18 mouse cellular contexts compared by ENCODE assay signal in genomic region chr6:83361523-83362248, GRCm38 (mm10). TPM values are rescaled to one million over a fixed set of nuclear protein-coding genes. Genes with fewer than 3 reads are reported as not detected.
DNase-seq lines count a peak whose midpoint lies in the region; ATAC-seq and TF ChIP-seq lines count a peak whose summit lies in the region.
"Had no signal": no experiment of that assay in that cellular context is flagged by ENCODE, and none has a peak within 500 bp of the region (broad histone marks: within the 10 kb centered on the region; RNA-seq: fewer than 3 reads in every experiment).

No protein-coding gene starts in this region.

- H3K27ac ChIP-seq in limb, embryonic 12.5 days: 0 out of 2 replicates have a peak overlapping the region, but pooled peaks have one; percentile 12
- H3K27ac ChIP-seq in limb, embryonic 10.5 days: no peak overlapping the region
- H3K27ac ChIP-seq in MEL (ENCODE audit: control insufficient read depth, low read depth, low read length): no peak overlapping the region
- no peak overlapping the region for H3K27ac ChIP-seq in liver, embryonic 14.5 days
- H3K27ac ChIP-seq: gastrocnemius, adult 2 months; heart, embryonic 13.5 days; hindbrain, embryonic 15.5 days had no signal

- H3K9me3 ChIP-seq in limb, embryonic 12.5 days: no peaks in the 10 kb centered on the region
- no peaks in the 10 kb centered on the region for H3K9me3 ChIP-seq in limb, embryonic 10.5 days (replicated peaks)
- H3K9me3 ChIP-seq in MEL (replicated peaks; ENCODE audit: insufficient read depth, low read length): no peaks in the 10 kb centered on the region
- H3K9me3 ChIP-seq in liver, embryonic 14.5 days (ENCODE audit: control insufficient read depth, low read length): no peaks in the 10 kb centered on the region
- H3K9me3 ChIP-seq: heart, embryonic 13.5 days; hindbrain, embryonic 15.5 days had no signal

- no peak overlapping the region for H3K9ac ChIP-seq in limb, embryonic 12.5 days (replicated peaks)
- no peak overlapping the region for H3K9ac ChIP-seq in MEL (ENCODE audit: control insufficient read depth, low read depth, low read length, poor library complexity, severe bottlenecking)
- no peak overlapping the region for H3K9ac ChIP-seq in liver, embryonic 14.5 days (replicated peaks)
- H3K9ac ChIP-seq: heart, embryonic 13.5 days; hindbrain, embryonic 15.5 days had no signal

- TF ChIP-seq EP300 in MEL (IDR thresholded peaks at IDR 0.05; ENCODE audit: low read depth in 1 of 2, low read length in 2 of 2): peak in 1 of 2 experiments; percentile 32; a peak in 1 of 4 replicates
- TF ChIP-seq EP300 in liver, embryonic 14.5 days (IDR thresholded peaks at IDR 0.05; ENCODE audit: low read depth): peak; percentile 58

- TF ChIP-seq POLR2A in MEL (IDR thresholded peaks at IDR 0.05; ENCODE audit: control insufficient read depth in 1 of 2, insufficient read depth in 1 of 2, low read depth in 1 of 2, low read length in 2 of 2, poor library complexity in 1 of 2): no peak

- ATAC-seq in limb, embryonic 12.5 days (ENCODE audit: insufficient number of reproducible peaks, insufficient read depth, low FRiP score, low TSS enrichment, low read depth): no peak
- peak; percentile 40; the same call in 1 of the 2 replicates for ATAC-seq in liver, embryonic 14.5 days (ENCODE audit: insufficient read depth)
- peak; percentile 51 for ATAC-seq in megakaryocyte progenitor cell, adult 5-6 weeks (replicated peaks; ENCODE audit: poor library complexity)
- ATAC-seq in granulocyte monocyte progenitor cell, adult 5-6 weeks (replicated peaks; ENCODE audit: poor library complexity, severe bottlenecking): no peak
- ATAC-seq: forebrain, embryonic 14.5 days had no signal

- no peaks in the 10 kb centered on the region for H3K4me1 ChIP-seq in limb, embryonic 12.5 days (replicated peaks)
- no peaks in the 10 kb centered on the region for H3K4me1 ChIP-seq in limb, embryonic 10.5 days
- H3K4me1 ChIP-seq in MEL (ENCODE audit: control insufficient read depth in 1 of 2, insufficient read depth in 2 of 2, low read length in 2 of 2): peaks cover 0 to 17% of the 10 kb centered on the region in 2 experiments; a peak in 2 of 4 replicates
- H3K4me1 ChIP-seq in liver, embryonic 14.5 days (replicated peaks; ENCODE audit: control insufficient read depth in 2 of 2, insufficient read depth in 2 of 2, low read length in 1 of 2): peaks cover 2 to 11% of the 10 kb centered on the region in 2 experiments

- no peaks in the 10 kb centered on the region for H3K79me2 ChIP-seq in MEL (ENCODE audit: control insufficient read depth, insufficient read depth, low read length, poor library complexity)

- no peaks in the 10 kb centered on the region for H3K27me3 ChIP-seq in limb, embryonic 12.5 days
- H3K27me3 ChIP-seq in limb, embryonic 10.5 days (ENCODE audit: low read depth, poor library complexity, severe bottlenecking): no peaks in the 10 kb centered on the region
- no peaks in the 10 kb centered on the region for H3K27me3 ChIP-seq in MEL (ENCODE audit: control insufficient read depth in 1 of 2, insufficient read depth in 2 of 2, low read length in 2 of 2)
- H3K27me3 ChIP-seq in liver, embryonic 14.5 days (ENCODE audit: control insufficient read depth, insufficient read depth, low read length): no peaks in the 10 kb centered on the region
- H3K27me3 ChIP-seq: heart, embryonic 13.5 days; hindbrain, embryonic 15.5 days had no signal

- H3K36me3 ChIP-seq in limb, embryonic 12.5 days: peaks cover 75% of the 10 kb centered on the region
- H3K36me3 ChIP-seq in limb, embryonic 10.5 days: peaks cover 86% of the 10 kb centered on the region
- H3K36me3 ChIP-seq in MEL (ENCODE audit: control insufficient read depth in 1 of 2, insufficient read depth in 2 of 2, low read length in 2 of 2): peaks cover 2 to 9% of the 10 kb centered on the region in 2 experiments; a peak in 3 of 4 replicates
- peaks cover 33% of the 10 kb centered on the region for H3K36me3 ChIP-seq in liver, embryonic 14.5 days (replicated peaks; ENCODE audit: control insufficient read depth, insufficient read depth, low read depth)

- H3K4me3 ChIP-seq in limb, embryonic 12.5 days (replicated peaks): no peak overlapping the region
- no peak overlapping the region for H3K4me3 ChIP-seq in limb, embryonic 10.5 days
- H3K4me3 ChIP-seq in MEL (ENCODE audit: control insufficient read depth in 1 of 2, insufficient read depth in 1 of 2, low read depth in 2 of 2, low read length in 2 of 2): no peak overlapping the region
- no peak overlapping the region for H3K4me3 ChIP-seq in liver, embryonic 14.5 days (ENCODE audit: insufficient read depth in 1 of 2, low read depth in 2 of 2, low read length in 2 of 2)
- H3K4me3 ChIP-seq: gastrocnemius, adult 2 months; heart, embryonic 13.5 days; hindbrain, embryonic 15.5 days had no signal

- no peak for DNase-seq in limb, embryonic 10.5 days (ENCODE audit: low spot score)
- peak; percentile 25 for DNase-seq in MEL (ENCODE audit: low read depth, low spot score)
- DNase-seq in liver, embryonic 14.5 days (ENCODE audit: low read depth in 3 of 3, low spot score in 3 of 3): no peak
- no peak for DNase-seq in natural killer cell, adult 2 months (ENCODE audit: low spot score in 2 of 2)
- DNase-seq in right cerebral cortex, adult 18-20 months: no peak
- DNase-seq: adrenal gland, adult 8-10 months; adrenal gland, postnatal 36 days; cerebellum, adult 2 months; gastrocnemius, adult 2 months; gastrocnemius, postnatal 25 days; heart, adult 11 months; heart, postnatal 36 days had no signal

- WGBS in limb, embryonic 12.5 days: 77% methylated on average over 11 of the region's 11 CpGs
- WGBS in limb, embryonic 10.5 days: 83% methylated on average over 11 of the region's 11 CpGs
- WGBS in liver, embryonic 14.5 days (ENCODE audit: insufficient replicate concordance): 36% methylated on average over 11 of the region's 11 CpGs

- no peak for TF ChIP-seq CTCF in MEL (IDR thresholded peaks at IDR 0.05 in 2 of 3, conservative IDR thresholded peaks at IDR 0.05 in 1 of 3; ENCODE audit: control insufficient read depth in 1 of 3, insufficient read depth in 1 of 3, low read depth in 2 of 3, low read length in 3 of 3, poor library complexity in 1 of 3, severe bottlenecking in 1 of 3)
- no peak for TF ChIP-seq CTCF in liver, embryonic 14.5 days (IDR thresholded peaks at IDR 0.05; ENCODE audit: low read depth)

- no peak for TF ChIP-seq RAD21 in MEL (IDR thresholded peaks at IDR 0.05; ENCODE audit: low read depth, low read length)

- H3K4me2 ChIP-seq in limb, embryonic 12.5 days: no peak overlapping the region
- H3K4me2 ChIP-seq in liver, embryonic 14.5 days (ENCODE audit: low read depth): no peak overlapping the region
- H3K4me2 ChIP-seq: heart, embryonic 13.5 days; hindbrain, embryonic 15.5 days had no signal

TF ChIP-seq in MEL, 35 proteins besides CTCF, POLR2A, EP300 and RAD21 (continues in another document):
- TF ChIP-seq SIN3A (IDR thresholded peaks at IDR 0.05; ENCODE audit: low read length) (0 out of 2 replicates have a peak, but pooled peaks have one; percentile 28), ZMIZ1 (IDR thresholded peaks at IDR 0.05; ENCODE audit: low read depth, low read length) (no peak), USF1 (IDR thresholded peaks at IDR 0.05; ENCODE audit: low read depth, low read length) (no peak), ETS1 (IDR thresholded peaks at IDR 0.05; ENCODE audit: low read depth, low read length) (0 out of 2 replicates have a peak, but pooled peaks have one; percentile 30)

RNA-seq across cellular contexts. Expression of gene Bola3, which starts 12.7 kb away (rescaled TPM):
- 140 TPM in 2 replicates for polyA plus RNA-seq in limb, embryonic 12.5 days (2016; fragmentation: Nextera tagmentation; extraction: Ambion mirVana)
- 162 and 171 TPM in 2 replicates for polyA plus RNA-seq in limb, embryonic 10.5 days (2016; fragmentation: Nextera tagmentation; extraction: Ambion mirVana)
- total RNA-seq in MEL (2012; rRNA removed): 48.3 and 55.2 TPM in 2 replicates
- 100 to 1,000 TPM in 1 of 2 experiments, not detected in 1; 211 TPM for polyA plus RNA-seq in MEL (2012; ENCODE audit: insufficient read depth in 1 of 2, insufficient read length in 2 of 2, low read depth in 1 of 2, low replicate concordance in 2 of 2, missing spikeins in 1 of 2)
- 28.8 and 92.1 TPM in 2 replicates for polyA plus RNA-seq in liver, embryonic 14.5 days (2012; rRNA removed)
- 342 and 357 TPM in 2 replicates for polyA plus RNA-seq in liver, embryonic 14.5 days (2014; fragmentation: Nextera tagmentation; extraction: Ambion mirVana)
- total RNA-seq in megakaryocyte progenitor cell, adult 5-6 weeks (2015): 81.1 and 95.2 TPM in 2 replicates
- 62.6 and 70.8 TPM in 2 replicates for total RNA-seq in megakaryocyte progenitor cell, adult 5-6 weeks (2017)
- 76.1 and 91.2 TPM in 2 replicates for total RNA-seq in granulocyte monocyte progenitor cell, adult 5-6 weeks (2014; fragmentation: Nextera tagmentation)
- 53.4 and 67.8 TPM in 2 replicates for total RNA-seq in granulocyte monocyte progenitor cell, adult 5-6 weeks (2017)

RNA-seq across cellular contexts. Expression of gene Mob1a, which starts 35.9 kb away (rescaled TPM):
- polyA plus RNA-seq in limb, embryonic 12.5 days (2016; fragmentation: Nextera tagmentation; extraction: Ambion mirVana): 65.4 and 68.7 TPM in 2 replicates
- 54.1 and 63.3 TPM in 2 replicates for polyA plus RNA-seq in limb, embryonic 10.5 days (2016; fragmentation: Nextera tagmentation; extraction: Ambion mirVana)
- total RNA-seq in MEL (2012; rRNA removed): 71.2 and 74.7 TPM in 2 replicates
- 100 to 1,000 TPM in 1 of 2 experiments, 10 to 100 TPM in 1; 57.0 to 120 TPM for polyA plus RNA-seq in MEL (2012; ENCODE audit: insufficient read depth in 1 of 2, insufficient read length in 2 of 2, low read depth in 1 of 2, low replicate concordance in 2 of 2, missing spikeins in 1 of 2)
- 19.0 and 25.2 TPM in 2 replicates for polyA plus RNA-seq in liver, embryonic 14.5 days (2012; rRNA removed)
- 39.4 and 43.3 TPM in 2 replicates for polyA plus RNA-seq in liver, embryonic 14.5 days (2014; fragmentation: Nextera tagmentation; extraction: Ambion mirVana)
- 83.8 and 90.1 TPM in 2 replicates for total RNA-seq in megakaryocyte progenitor cell, adult 5-6 weeks (2015)
- 129 and 133 TPM in 2 replicates for total RNA-seq in megakaryocyte progenitor cell, adult 5-6 weeks (2017)
- total RNA-seq in granulocyte monocyte progenitor cell, adult 5-6 weeks (2014; fragmentation: Nextera tagmentation): 75.2 and 76.6 TPM in 2 replicates
- total RNA-seq in granulocyte monocyte progenitor cell, adult 5-6 weeks (2017): 134 and 144 TPM in 2 replicates

RNA-seq across cellular contexts. Expression of gene Mthfd2, which starts 36.0 kb away (rescaled TPM):
- 43.2 and 47.1 TPM in 2 replicates for polyA plus RNA-seq in limb, embryonic 12.5 days (2016; fragmentation: Nextera tagmentation; extraction: Ambion mirVana)
- polyA plus RNA-seq in limb, embryonic 10.5 days (2016; fragmentation: Nextera tagmentation; extraction: Ambion mirVana): 64.9 and 94.0 TPM in 2 replicates
- 80.5 and 155 TPM in 2 replicates for total RNA-seq in MEL (2012; rRNA removed)
- 100 to 1,000 TPM; 219 to 558 TPM for polyA plus RNA-seq in MEL (2012; ENCODE audit: insufficient read depth in 1 of 2, insufficient read length in 2 of 2, low read depth in 1 of 2, low replicate concordance in 2 of 2, missing spikeins in 1 of 2)
- 28.5 and 44.4 TPM in 2 replicates for polyA plus RNA-seq in liver, embryonic 14.5 days (2012; rRNA removed)
- polyA plus RNA-seq in liver, embryonic 14.5 days (2014; fragmentation: Nextera tagmentation; extraction: Ambion mirVana): 66.0 and 67.7 TPM in 2 replicates
- total RNA-seq in megakaryocyte progenitor cell, adult 5-6 weeks (2015): 19.7 and 26.8 TPM in 2 replicates
- 23.1 and 25.0 TPM in 2 replicates for total RNA-seq in megakaryocyte progenitor cell, adult 5-6 weeks (2017)
- total RNA-seq in granulocyte monocyte progenitor cell, adult 5-6 weeks (2014; fragmentation: Nextera tagmentation): 20.8 and 48.1 TPM in 2 replicates
- 31.7 and 35.6 TPM in 2 replicates for total RNA-seq in granulocyte monocyte progenitor cell, adult 5-6 weeks (2017)

Comparison
In these comparisons a context has a peak if more than half of its experiments do, and no peak if none do; other contexts are left out.
1. ATAC-seq: peak in liver, embryonic 14.5 days (single experiment) and megakaryocyte progenitor cell, adult 5-6 weeks (single experiment); none in limb, embryonic 12.5 days (single experiment) and granulocyte monocyte progenitor cell, adult 5-6 weeks (single experiment).